Mouse (Mus musculus) urinary bladder, postnatal 4 days (tissue): ENCODE measurements around the gene Ankrd35.
A peak's percentile ranks its signal among the peaks of the same experiment; 100 is the strongest.
"Not testable (repeated sequence)": the region's sequence is repeated elsewhere in the genome, so short reads cannot be mapped to it uniquely, and the experiment has no call there.

Experiments
- DNase-seq, 2 experiments: peaks; one replicate each; pipeline ENCODE4 v3.0.0; 2021 to 2022; ENCODE audit warnings: low spot score in 2 of 2

Ankrd35 gene

GRCm38 (mm10) chr3:96669727-96670468 is at the start of gene Ankrd35:
Gene Ankrd35, plus strand, starts transcription at chr3:96670131.
- DNase-seq, result peak; percentile 81 to 84

DNA sequence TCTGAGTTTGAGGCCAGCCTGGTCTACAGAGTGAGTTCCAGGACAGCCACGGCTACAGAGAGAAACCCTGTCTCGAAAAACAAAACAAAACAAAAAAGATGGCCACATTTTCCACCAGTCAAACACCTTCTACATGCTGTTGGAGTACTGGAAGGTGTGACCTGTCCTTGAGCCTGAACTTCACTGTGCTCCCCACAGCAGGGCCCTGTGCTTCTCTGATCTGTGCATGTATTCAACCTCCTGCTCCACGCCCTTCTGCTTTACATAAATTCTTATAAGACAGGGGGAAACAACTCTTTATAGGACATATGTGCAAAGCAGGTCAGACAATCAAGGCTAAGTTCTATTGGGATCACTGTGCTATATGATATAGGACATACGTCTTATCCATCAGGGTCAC is 46.7 kb upstream of the Ankrd35 start:
- no peak for DNase-seq

DNA sequence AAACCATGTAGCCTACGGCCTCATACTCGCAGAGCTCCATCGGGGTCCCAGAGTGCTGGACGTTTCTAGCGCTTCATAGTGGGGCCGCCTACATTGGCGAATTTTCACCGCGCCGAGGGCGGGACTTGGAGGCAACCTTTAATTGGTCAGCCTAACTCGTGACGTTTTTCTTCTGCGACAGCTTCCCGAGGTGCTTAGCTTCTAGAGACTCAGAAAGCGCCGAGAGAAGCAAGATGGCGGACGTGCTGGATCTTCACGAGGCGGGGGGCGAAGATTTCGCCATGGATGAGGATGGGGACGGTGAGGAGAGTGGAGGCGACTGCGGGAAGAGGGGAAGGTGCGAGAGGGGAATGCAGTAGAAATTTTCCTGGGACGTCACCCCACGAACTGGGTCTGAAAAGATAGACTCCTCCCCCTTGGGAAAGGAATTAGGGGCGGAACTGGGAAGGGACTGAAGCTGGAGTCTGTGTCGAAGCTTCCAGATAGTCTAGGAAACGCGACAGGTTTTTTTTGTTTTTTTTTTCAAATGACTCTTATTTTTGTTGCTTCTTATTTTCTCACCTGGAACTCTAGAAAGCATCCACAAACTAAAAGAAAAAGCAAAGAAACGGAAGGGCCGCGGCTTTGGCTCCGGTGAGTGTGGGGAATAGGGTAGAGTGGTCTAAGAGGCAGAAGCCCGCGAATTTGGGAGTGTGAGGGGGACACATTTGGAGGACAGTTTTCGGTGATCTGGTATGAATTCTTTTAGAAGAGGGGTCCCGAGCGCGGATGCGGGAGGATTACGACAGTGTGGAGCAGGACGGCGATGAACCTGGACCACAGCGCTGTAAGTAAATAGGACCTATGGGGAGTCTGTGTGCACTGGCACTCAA is 40.0 kb upstream of the Ankrd35 start, which contains the start of gene Rbm8a:
Gene Rbm8a, plus strand, starts transcription at position 205 of the 872 bp plus-strand sequence.
- peak; percentile 93 to 94 for DNase-seq

GRCm38 (mm10) chr3:96632058-96632457 is 37.9 kb upstream of the Ankrd35 start:
- DNase-seq, result no peak

DNA sequence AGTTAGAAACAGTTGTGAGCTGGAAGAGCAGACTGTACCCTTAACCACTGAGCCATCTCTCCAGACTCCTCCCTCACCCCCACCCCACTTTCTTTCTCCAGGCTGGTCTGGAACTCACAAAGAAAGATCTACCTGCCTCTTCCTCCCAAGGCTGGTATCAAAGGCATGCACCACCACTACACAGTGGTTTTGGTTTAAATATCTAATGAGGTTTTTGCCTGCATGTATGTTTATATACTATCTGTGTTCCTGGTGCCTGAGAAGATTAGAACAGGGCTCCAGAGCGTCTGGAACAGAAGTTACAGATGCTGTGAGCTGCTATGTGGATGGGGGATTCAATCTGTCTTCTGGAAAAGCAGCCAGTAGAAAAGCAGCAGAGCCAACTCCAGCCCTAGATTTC is 35.9 kb upstream of the Ankrd35 start:
- DNase-seq, result no peak

- DNase-seq, result peak; percentile 89 to 90
These were observed 34.7 kb upstream of the Ankrd35 start, which contains the start of the genes Pex11b and Gm42957 for GRCm38 (mm10) chr3:96634928-96635879. Gene Pex11b, plus strand, starts transcription at chr3:96635376. Gene Gm42957, plus strand, starts transcription at chr3:96635474.

GRCm38 (mm10) chr3:96635906-96636305 is 34.0 kb upstream of the Ankrd35 start:
- DNase-seq, result no peak

DNA sequence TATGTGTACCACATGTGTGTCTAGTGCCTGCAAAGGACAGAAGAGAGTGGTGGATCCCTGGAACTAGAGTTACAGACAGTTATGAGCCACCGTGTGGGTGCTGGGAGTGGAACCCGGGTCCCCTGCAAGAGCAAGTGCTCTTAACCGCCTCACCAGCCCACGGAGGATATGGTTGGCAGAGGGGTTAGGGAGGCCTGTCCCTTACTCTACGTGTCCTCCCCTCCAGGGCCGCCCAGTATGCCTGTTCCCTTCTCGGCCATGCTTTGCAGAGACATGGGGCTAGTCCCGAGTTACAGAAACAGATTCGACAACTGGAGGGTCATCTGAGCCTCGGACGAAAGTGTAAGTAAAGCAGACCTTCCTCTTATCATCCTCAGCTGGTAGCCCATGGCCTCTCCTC is 33.5 kb upstream of the Ankrd35 start:
- DNase-seq, result no peak

GRCm38 (mm10) chr3:96639219-96639618 is 30.7 kb upstream of the Ankrd35 start:
- DNase-seq, result no peak

GRCm38 (mm10) chr3:96645018-96645649 is 24.8 kb upstream of the Ankrd35 start, which contains the start of gene Itga10:
Gene Itga10, plus strand, starts transcription at chr3:96645584.
- DNase-seq, result peak in 1 of 2 experiments; percentile 21

DNA sequence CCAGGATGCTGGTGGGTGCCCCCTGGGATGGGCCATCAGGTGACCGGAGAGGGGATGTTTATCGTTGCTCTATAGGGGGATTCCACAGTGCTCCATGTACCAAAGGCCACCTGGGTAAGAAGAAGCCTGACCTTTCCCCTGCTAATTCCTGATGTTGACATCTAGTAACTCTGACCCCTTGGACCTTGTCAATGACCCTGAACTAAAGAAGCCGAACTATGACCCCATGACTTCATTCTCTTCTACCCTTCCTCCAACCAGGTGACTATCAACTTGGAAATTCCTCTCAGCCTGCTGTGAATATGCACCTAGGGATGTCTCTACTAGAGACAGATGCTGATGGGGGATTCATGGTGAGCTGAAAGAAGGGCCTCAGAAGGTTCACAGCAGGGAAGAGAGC is 22.6 kb upstream of the Ankrd35 start:
- no peak for DNase-seq

DNA sequence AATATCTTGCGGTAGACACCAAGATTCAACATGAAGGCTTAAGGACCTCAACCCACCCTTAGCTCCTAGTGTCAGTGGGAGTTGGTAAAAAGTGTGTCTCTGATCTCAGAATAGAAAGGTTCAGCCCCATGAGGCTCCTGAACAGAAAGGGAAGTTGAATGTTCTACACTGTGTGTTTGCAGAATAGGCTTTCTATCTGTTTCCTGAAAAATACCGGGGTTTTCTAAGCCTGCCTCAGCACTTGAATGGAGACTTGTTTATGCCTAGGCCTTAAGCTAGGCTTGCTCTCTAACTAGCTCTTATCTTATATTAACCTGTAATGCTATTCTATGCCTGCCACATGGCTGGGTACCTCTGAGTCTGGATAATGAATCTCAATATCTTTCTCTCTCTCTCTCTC is 9.0 kb upstream of the Ankrd35 start:
- DNase-seq, result no peak

- no peak for DNase-seq
These were observed 7.1 kb upstream of the Ankrd35 start for GRCm38 (mm10) chr3:96662731-96663316.

- DNase-seq, result peak; percentile 72 to 85
These were observed 6.3 kb upstream of the Ankrd35 start for GRCm38 (mm10) chr3:96663432-96664239.

- not testable (repeated sequence) for DNase-seq
These were observed 4.1 kb upstream of the Ankrd35 start for GRCm38 (mm10) chr3:96665732-96666363.

GRCm38 (mm10) chr3:96666916-96667315 is 3.0 kb upstream of the Ankrd35 start:
- DNase-seq, result no peak

DNA sequence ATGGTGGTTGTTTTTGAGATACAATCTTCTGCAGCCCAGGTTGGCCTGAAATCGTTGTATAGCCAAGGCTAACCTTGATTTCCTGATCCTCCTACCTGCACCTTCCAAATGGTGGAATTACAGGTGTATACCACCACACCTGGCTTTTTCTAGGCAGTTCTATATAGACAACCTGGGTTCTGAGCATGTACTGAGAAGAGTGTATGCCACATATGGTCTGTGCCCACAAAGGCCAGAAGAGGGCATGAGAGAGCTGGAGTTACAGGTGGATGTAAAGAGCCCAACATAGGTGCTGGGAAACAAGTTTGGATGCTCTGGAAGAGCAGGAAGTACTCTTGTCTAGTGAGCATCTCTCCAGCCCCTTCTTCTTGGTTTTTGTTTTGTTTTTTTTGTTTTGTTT is 2.6 kb upstream of the Ankrd35 start:
- no peak for DNase-seq

GRCm38 (mm10) chr3:96668424-96669067 is 1.4 kb upstream of the Ankrd35 start:
- DNase-seq, result no peak

DNA sequence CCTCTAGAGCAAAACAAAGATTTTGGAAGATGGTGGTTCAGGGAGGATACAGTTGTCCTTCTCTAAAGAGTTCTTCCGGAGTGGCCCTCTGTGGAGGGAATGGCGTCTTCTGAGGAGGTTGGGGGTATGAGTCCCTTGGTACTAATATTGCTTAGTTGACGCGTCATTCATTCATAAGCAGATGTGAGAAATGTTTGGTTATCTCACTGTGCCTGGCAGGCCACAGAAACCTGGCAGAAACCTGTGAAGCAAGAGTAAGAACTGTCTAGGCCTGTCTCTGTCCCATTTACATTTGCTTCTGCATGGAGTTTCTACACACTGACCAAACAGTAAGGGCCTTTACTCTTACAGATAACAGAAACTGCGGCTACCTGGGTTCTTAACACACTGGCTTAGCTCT is 1.6 kb downstream of the Ankrd35 start:
- no peak for DNase-seq
